Mouse (Mus musculus) forebrain, postnatal 0 days (tissue): ENCODE results near the gene Cnr1. TPM values are rescaled to one million over a fixed set of nuclear protein-coding genes. Genes with fewer than 3 reads are reported as not detected.

Experiments used
- ATAC-seq: fragments of 200-750 bp; cut with Nextera tagmentation; 2 replicates; pipeline ENCODE4 v1.8.0; 2017; ENCODE audit warnings: mild to moderate bottlenecking, moderate library complexity
- DNase-seq: peaks from one replicate; pipeline ENCODE4 v3.0.0-alpha.2; 2015
- H3K27ac ChIP-seq: fragments of 300-500 bp; sonication (generic); 2 replicates; pipeline ENCODE4 v1.5.1; 2014; ENCODE audit warnings: low read depth, mild to moderate bottlenecking, antibody characterized with exemption, low read length, moderate library complexity, mixed read lengths
- H3K27me3 ChIP-seq: fragments of 300-500 bp; sonication (generic); 2 replicates; pipeline ENCODE4 v1.6.1; 2014; ENCODE audit warnings: mild to moderate bottlenecking, low read length, mixed read lengths; ENCODE audit not compliant: insufficient read depth
- H3K36me3 ChIP-seq: fragments of 300-500 bp; sonication (generic); 2 replicates; pipeline ENCODE4 v1.6.1; 2014; ENCODE audit warnings: mild to moderate bottlenecking, moderate library complexity; ENCODE audit not compliant: insufficient read depth
- H3K4me1 ChIP-seq: fragments of 300-500 bp; sonication (generic); 2 replicates; pipeline ENCODE4 v1.6.1; 2014; ENCODE audit warnings: antibody characterized with exemption; ENCODE audit not compliant: insufficient read depth
- H3K4me2 ChIP-seq: fragments of 300-500 bp; sonication (generic); 2 replicates; pipeline ENCODE4 v1.6.1; 2014; ENCODE audit warnings: low read depth, mild to moderate bottlenecking, moderate library complexity
- H3K4me3 ChIP-seq: fragments of 300-500 bp; sonication (generic); 2 replicates; pipeline ENCODE4 v1.5.1; 2014; ENCODE audit warnings: low read depth, low read length, mixed read lengths
- H3K9ac ChIP-seq: fragments of 300-500 bp; sonication (generic); 2 replicates; pipeline ENCODE4 v1.6.1; 2014; ENCODE audit warnings: mild to moderate bottlenecking
- H3K9me3 ChIP-seq: fragments of 300-500 bp; sonication (generic); 2 replicates; pipeline ENCODE4 v1.6.1; 2016; ENCODE audit warnings: low read length
- CTCF ChIP-seq: sonication (generic); IDR thresholded peaks from 2 replicates; pipeline ENCODE4 v1.5.1; 2016; ENCODE audit warnings: antibody characterized with exemption, control low read depth, low read depth
- WGBS: fragments of 180-500 bp; shearing (Covaris S2); extraction: QIAGEN DNeasy Blood & Tissue Kit; methylation state at CpG from one replicate; pipeline ENCODE4 v1.1.7; 2014; 5-methylcytosine and 5-hydroxymethylcytosine counted together
- polyA plus RNA-seq: library from polyadenylated mRNA; unstranded; fragments of >200 nt; fragmentation: Nextera tagmentation; extraction: Ambion mirVana; gene quantifications from 2 replicates; pipeline ENCODE4 v1.2.1, GENCODE M21; 2015
- total RNA-seq: library from RNA; depleted of rRNA; stranded (reverse); fragments of >200 nt; gene quantifications from 2 replicates; pipeline ENCODE4 v1.2.3, GENCODE M21; 2014

Gene Cnr1
- total and polyA plus RNA-seq, 2 experiments from 2014 or later: 48.0 to 178 TPM

GRCm38 (mm10) chr4:33923151-33923760, 1.1 kb upstream of the Cnr1 start:
- peak; percentile 32; the same call in 1 of the 2 replicates for TF ChIP-seq CTCF
- DNase-seq: peak; percentile 81
- Histone ChIP-seq H3K4me2 (peak overlapping the region; percentile 92), H3K27me3 (no peaks in the 10 kb centered on the region), H3K9me3 (no peaks in the 10 kb centered on the region), H3K4me3 (peak overlapping the region; percentile 79), H3K36me3 (no peaks in the 10 kb centered on the region), H3K9ac (peak overlapping the region; percentile 97), H3K4me1 (peaks cover 5% of the 10 kb centered on the region; the same call in 1 of the 2 replicates), H3K27ac (peak overlapping the region; percentile 97)
- no peak; the same call in 1 of the 2 replicates for ATAC-seq
- WGBS: 2% methylated on average over 19 of the region's 19 CpGs

GRCm38 (mm10) chr4:33923761-33924233, 596 bp upstream of the Cnr1 start:
- Histone ChIP-seq H3K36me3 (no peaks in the 10 kb centered on the region), H3K4me3 (peak overlapping the region; percentile 79), H3K27ac (peak overlapping the region; percentile 97), H3K4me1 (peaks cover 8% of the 10 kb centered on the region; the same call in 1 of the 2 replicates), H3K4me2 (peak overlapping the region; percentile 92), H3K9ac (peak overlapping the region; percentile 97), H3K27me3 (no peaks in the 10 kb centered on the region), H3K9me3 (no peaks in the 10 kb centered on the region)
- DNase-seq (peak; percentile 73), ATAC-seq (peak; percentile 47)
- no peak for TF ChIP-seq CTCF
- WGBS: under 1% methylated on average over 51 of the region's 55 CpGs

GRCm38 (mm10) chr4:33924889-33925245, 474 bp downstream of the Cnr1 start:
- peak; percentile 71 for ATAC-seq
- Histone ChIP-seq H3K4me2 (peak overlapping the region; percentile 92), H3K27ac (peak overlapping the region; percentile 97), H3K4me1 (peaks cover 8% of the 10 kb centered on the region; the same call in 1 of the 2 replicates), H3K9me3 (no peaks in the 10 kb centered on the region), H3K9ac (peak overlapping the region; percentile 97), H3K4me3 (peak overlapping the region; percentile 79), H3K27me3 (no peaks in the 10 kb centered on the region), H3K36me3 (no peaks in the 10 kb centered on the region)
- TF ChIP-seq CTCF: no peak; the same call in 1 of the 2 replicates
- DNase-seq: peak; percentile 74
- 0% methylated on average over 13 of the region's 24 CpGs for WGBS

- H3K4me2 ChIP-seq: peak overlapping the region; percentile 92
- no peak for TF ChIP-seq CTCF
- DNase-seq (no peak), ATAC-seq (no peak)
- peak overlapping the region; percentile 79 for H3K4me3 ChIP-seq
- H3K36me3 ChIP-seq: no peaks in the 10 kb centered on the region
- H3K4me1 ChIP-seq: peaks cover 8% of the 10 kb centered on the region; the same call in 1 of the 2 replicates
- no peaks in the 10 kb centered on the region for H3K9me3 ChIP-seq
- no peaks in the 10 kb centered on the region for H3K27me3 ChIP-seq
- WGBS: 42% methylated on average over 4 of the region's 4 CpGs
- H3K27ac ChIP-seq: peak overlapping the region; percentile 97
- peak overlapping the region; percentile 97 for H3K9ac ChIP-seq
Measured at GRCm38 (mm10) chr4:33925489-33925888, 1.1 kb downstream of the Cnr1 start.

- Histone ChIP-seq H3K4me1 (peaks cover 8% of the 10 kb centered on the region; the same call in 1 of the 2 replicates), H3K27me3 (no peaks in the 10 kb centered on the region), H3K9ac (peak overlapping the region; percentile 97), H3K4me3 (peak overlapping the region; percentile 79), H3K4me2 (peak overlapping the region; percentile 92), H3K9me3 (no peaks in the 10 kb centered on the region), H3K27ac (peak overlapping the region; percentile 74), H3K36me3 (no peaks in the 10 kb centered on the region)
- no peak for ATAC-seq
- no peak for TF ChIP-seq CTCF
- WGBS: 34% methylated on average over 6 of the region's 6 CpGs
- peak; percentile 42 for DNase-seq
Measured at GRCm38 (mm10) chr4:33926010-33926409, 1.6 kb downstream of the Cnr1 start.

GRCm38 (mm10) chr4:33926730-33927263, 2.4 kb downstream of the Cnr1 start:
- Histone ChIP-seq H3K4me2 (peak overlapping the region; percentile 92), H3K9ac (peak overlapping the region; percentile 97), H3K36me3 (no peaks in the 10 kb centered on the region), H3K4me1 (peaks cover 12% of the 10 kb centered on the region; the same call in 1 of the 2 replicates), H3K27me3 (no peaks in the 10 kb centered on the region), H3K4me3 (peak overlapping the region; percentile 79), H3K27ac (peak overlapping the region; percentile 74), H3K9me3 (no peaks in the 10 kb centered on the region)
- TF ChIP-seq CTCF: no peak
- peak; percentile 60 for DNase-seq
- ATAC-seq: no peak
- 51% methylated on average over 7 of the region's 7 CpGs for WGBS

- peak overlapping the region; percentile 92 for H3K4me2 ChIP-seq
- H3K36me3 ChIP-seq: no peaks in the 10 kb centered on the region
- ATAC-seq: no peak
- H3K4me1 ChIP-seq: peaks cover 8% of the 10 kb centered on the region; the same call in 1 of the 2 replicates
- WGBS: 76% methylated on average over 3 of the region's 3 CpGs
- H3K27ac ChIP-seq: no peak overlapping the region
- no peak for TF ChIP-seq CTCF
- no peaks in the 10 kb centered on the region for H3K9me3 ChIP-seq
- DNase-seq: no peak
- peak overlapping the region; percentile 97 for H3K9ac ChIP-seq
- H3K27me3 ChIP-seq: no peaks in the 10 kb centered on the region
- H3K4me3 ChIP-seq: peak overlapping the region; percentile 79
Measured at GRCm38 (mm10) chr4:33927644-33928043, 3.3 kb downstream of the Cnr1 start.
